Mouse (Mus musculus): Measurements from ENCODE around the gene Vmp1. TPM values are rescaled to one million over a fixed set of nuclear protein-coding genes. Genes with fewer than 3 reads are reported as not detected.
A peak's percentile ranks its signal among the peaks of the same experiment; 100 is the strongest.

Vmp1 gene
- polyA plus RNA-seq, 1 experiment from 2014 or later = 153 TPM

GRCm38 (mm10) chr11:86586177-86586867, 97.3 kb downstream of the Vmp1 start:
- Histone ChIP-seq H3K4me1 (peaks cover 8% of the 10 kb centered on the region; the same call in 1 of the 2 replicates), H3K4me3 (replicated peaks) (peak overlapping the region; percentile 54), H3K9ac (peak overlapping the region; percentile 49), H3K36me3 (no peaks in the 10 kb centered on the region), H3K27ac (peak overlapping the region; percentile 96), H3K4me2 (peak overlapping the region; percentile 62), H3K27me3 (replicated peaks) (no peaks in the 10 kb centered on the region), H3K9me3 (no peaks in the 10 kb centered on the region)
- ATAC-seq (ENCODE audit: insufficient read depth, low FRiP score, low read depth) = no peak
- WGBS = 11% methylated on average over 12 of the region's 12 CpGs

DNA sequence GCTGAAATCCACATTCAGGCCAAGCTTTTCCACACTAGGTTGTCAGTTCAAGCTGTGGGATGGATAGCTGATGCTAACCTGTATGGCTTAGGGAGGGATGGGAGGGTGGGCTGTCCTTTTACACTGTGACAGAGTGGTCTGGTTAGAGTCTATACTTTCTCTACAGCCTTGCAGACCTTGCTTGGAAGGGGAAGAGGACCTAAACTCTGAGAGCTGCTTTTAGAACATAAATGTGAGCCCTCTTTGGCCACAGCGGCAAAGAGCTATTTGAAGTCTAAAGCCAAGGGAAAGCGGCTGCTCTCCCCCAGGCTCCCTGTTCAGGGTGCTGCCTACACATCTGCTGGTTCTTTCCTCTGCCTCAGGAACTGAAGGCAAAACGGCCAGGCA, 98.0 kb downstream of the Vmp1 start:
- H3K36me3 ChIP-seq = no peaks in the 10 kb centered on the region
- ATAC-seq (ENCODE audit: insufficient read depth, low FRiP score, low read depth) = no peak
- H3K27ac ChIP-seq = peak overlapping the region; percentile 90
- peak overlapping the region; percentile 54 for H3K4me3 ChIP-seq (replicated peaks)
- no peaks in the 10 kb centered on the region for H3K9me3 ChIP-seq
- H3K4me1 ChIP-seq = peaks cover 14% of the 10 kb centered on the region; the same call in 1 of the 2 replicates
- H3K4me2 ChIP-seq = peak overlapping the region; percentile 62
- peak overlapping the region; percentile 56 for H3K9ac ChIP-seq
- no peaks in the 10 kb centered on the region for H3K27me3 ChIP-seq (replicated peaks)
- WGBS = 19% methylated on average over 3 of the region's 3 CpGs

DNA sequence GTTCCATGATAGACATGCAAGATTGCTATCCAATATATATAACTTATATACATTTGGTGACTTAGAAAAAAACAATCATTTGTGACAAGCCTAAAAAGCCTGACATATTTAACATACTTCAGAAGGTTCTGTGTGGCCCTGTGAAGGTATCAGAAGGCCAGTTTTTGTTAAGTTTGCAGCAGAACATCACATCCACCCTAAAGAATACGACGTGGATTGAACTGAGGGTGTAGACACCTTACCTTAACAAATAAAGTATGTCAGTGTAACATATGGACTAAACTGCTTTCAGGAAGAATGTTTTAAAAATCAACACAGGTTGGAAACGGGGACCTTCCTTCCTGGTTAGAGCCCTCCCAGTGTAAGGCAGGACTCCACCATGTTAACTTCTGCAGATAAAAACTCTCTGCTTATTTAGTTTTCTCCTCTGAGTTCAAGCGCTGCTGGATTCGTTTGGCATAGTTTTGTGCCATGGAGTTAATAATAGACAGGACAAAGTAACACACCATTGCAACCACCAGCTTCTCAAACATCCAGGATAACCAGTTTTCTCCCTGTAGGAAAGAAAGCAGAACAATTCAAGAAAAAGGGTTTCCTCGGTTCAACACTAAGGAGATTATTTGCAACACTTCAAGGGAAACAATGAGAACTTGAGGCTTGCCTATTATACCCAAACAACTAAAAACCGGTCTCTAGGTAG, 98.6 kb downstream of the Vmp1 start:
- Histone ChIP-seq H3K9ac (peak overlapping the region; percentile 56; the same call in 1 of the 2 replicates), H3K4me3 (replicated peaks) (peak overlapping the region; percentile 54), H3K4me2 (peak overlapping the region; percentile 62), H3K36me3 (no peaks in the 10 kb centered on the region), H3K27ac (peak overlapping the region; percentile 90), H3K27me3 (replicated peaks) (no peaks in the 10 kb centered on the region), H3K4me1 (peaks cover 17% of the 10 kb centered on the region; the same call in 1 of the 2 replicates), H3K9me3 (no peaks in the 10 kb centered on the region)
- WGBS = 51% methylated on average over 7 of the region's 7 CpGs
- no peak for ATAC-seq (ENCODE audit: insufficient read depth, low FRiP score, low read depth)

GRCm38 (mm10) chr11:86583990-86584897, 99.4 kb downstream of the Vmp1 start:
- H3K9ac ChIP-seq = no peak overlapping the region

GRCm38 (mm10) chr11:86583313-86583825, 100.3 kb downstream of the Vmp1 start:
- Histone ChIP-seq H3K27ac (no peak overlapping the region), H3K27me3 (replicated peaks) (no peaks in the 10 kb centered on the region), H3K9ac (no peak overlapping the region), H3K9me3 (no peaks in the 10 kb centered on the region), H3K4me1 (peaks cover 31% of the 10 kb centered on the region), H3K4me2 (no peak overlapping the region), H3K4me3 (replicated peaks) (no peak overlapping the region), H3K36me3 (no peaks in the 10 kb centered on the region)
- no peak for ATAC-seq (ENCODE audit: insufficient read depth, low FRiP score, low read depth)
- WGBS = 86% methylated on average over 3 of the region's 3 CpGs

More at GRCm38 (mm10) chr11:86583990-86584897, 99.4 kb downstream of the Vmp1 start:
- Histone ChIP-seq H3K4me2 (peak overlapping the region; percentile 62), H3K27me3 (replicated peaks) (no peaks in the 10 kb centered on the region), H3K4me3 (replicated peaks) (peak overlapping the region; percentile 54), H3K4me1 (peaks cover 24% of the 10 kb centered on the region), H3K36me3 (no peaks in the 10 kb centered on the region), H3K9me3 (no peaks in the 10 kb centered on the region), H3K27ac (peak overlapping the region; percentile 90; the same call in 1 of the 2 replicates)
- 71% methylated on average over 14 of the region's 14 CpGs for WGBS
- no peak for ATAC-seq (ENCODE audit: insufficient read depth, low FRiP score, low read depth)

DNA sequence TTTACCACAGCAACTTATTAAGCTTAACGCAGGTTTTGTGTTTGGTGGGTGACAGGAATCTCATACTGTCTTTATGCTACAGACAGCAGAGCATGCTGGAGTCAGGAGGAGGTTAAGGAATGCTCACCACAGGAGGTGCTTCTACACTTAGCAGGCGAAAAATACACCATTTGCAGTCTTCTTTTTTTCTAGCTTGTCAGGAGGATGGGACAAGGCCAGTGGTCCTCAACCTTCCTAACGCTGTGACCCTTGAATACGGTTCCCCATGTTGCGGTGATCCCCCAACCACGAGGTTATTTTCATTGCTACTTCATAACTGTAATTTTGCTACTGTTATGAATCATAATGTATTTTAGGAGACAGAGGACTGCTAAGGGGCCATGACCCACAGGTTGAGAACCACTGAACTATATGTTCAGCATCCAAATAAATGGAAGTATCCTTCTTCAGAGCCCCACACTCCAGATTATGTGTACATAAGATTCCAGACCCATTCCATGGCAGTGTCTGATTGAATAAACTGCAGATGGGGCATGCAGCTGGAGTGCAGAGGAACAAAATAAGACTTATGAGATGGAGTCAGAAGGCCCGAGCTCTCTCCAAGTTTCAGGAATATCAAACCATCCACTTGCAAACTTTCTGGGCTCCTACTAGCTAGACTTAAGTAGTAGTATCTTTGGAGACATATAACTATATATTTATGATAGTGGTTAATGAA, 100.9 kb downstream of the Vmp1 start:
- Histone ChIP-seq H3K36me3 (no peaks in the 10 kb centered on the region), H3K4me3 (replicated peaks) (no peak overlapping the region), H3K27ac (peak overlapping the region; percentile 89), H3K9ac (no peak overlapping the region), H3K27me3 (replicated peaks) (no peaks in the 10 kb centered on the region), H3K9me3 (no peaks in the 10 kb centered on the region), H3K4me1 (peaks cover 27% of the 10 kb centered on the region), H3K4me2 (no peak overlapping the region)
- WGBS = 91% methylated on average over 7 of the region's 7 CpGs
- ATAC-seq (ENCODE audit: insufficient read depth, low FRiP score, low read depth) = no peak

DNA sequence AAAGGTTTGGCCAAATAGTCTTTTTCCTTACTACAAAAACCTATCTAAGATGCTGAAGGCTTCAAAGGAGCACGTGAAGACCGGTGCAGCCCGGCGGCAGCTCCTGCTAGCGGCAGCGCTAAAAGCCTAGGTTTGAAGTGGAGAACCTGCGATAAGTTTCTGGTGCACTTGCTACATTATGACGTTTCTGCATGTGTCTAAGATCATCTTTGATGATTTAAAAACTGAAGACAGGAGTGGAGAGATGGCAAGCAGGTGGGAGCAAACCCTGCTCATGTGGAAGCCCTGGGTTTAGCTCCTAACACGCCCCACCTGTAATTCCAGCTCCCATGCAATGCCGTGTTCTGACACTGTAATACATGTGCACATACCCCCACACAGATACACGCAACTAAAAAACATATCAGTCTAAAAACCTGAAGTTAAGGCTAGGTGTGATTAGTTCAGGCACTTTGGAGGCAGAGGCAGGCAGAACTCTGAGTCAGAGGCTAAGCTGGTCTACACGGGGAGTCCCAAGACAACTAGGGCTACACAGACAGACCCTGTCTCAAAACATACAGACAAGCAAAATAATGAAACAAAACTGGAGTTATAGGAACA, 101.6 kb downstream of the Vmp1 start:
- 82% methylated on average over 12 of the region's 12 CpGs for WGBS
- H3K27ac ChIP-seq = peak overlapping the region; percentile 89
- no peaks in the 10 kb centered on the region for H3K36me3 ChIP-seq
- peaks cover 27% of the 10 kb centered on the region for H3K4me1 ChIP-seq
- no peak for ATAC-seq (ENCODE audit: insufficient read depth, low FRiP score, low read depth)
- H3K9me3 ChIP-seq = no peaks in the 10 kb centered on the region
- H3K27me3 ChIP-seq (replicated peaks) = no peaks in the 10 kb centered on the region
- no peak overlapping the region for H3K4me3 ChIP-seq (replicated peaks)
- H3K9ac ChIP-seq = no peak overlapping the region
- peak overlapping the region; percentile 32; the same call in 1 of the 2 replicates for H3K4me2 ChIP-seq

DNA sequence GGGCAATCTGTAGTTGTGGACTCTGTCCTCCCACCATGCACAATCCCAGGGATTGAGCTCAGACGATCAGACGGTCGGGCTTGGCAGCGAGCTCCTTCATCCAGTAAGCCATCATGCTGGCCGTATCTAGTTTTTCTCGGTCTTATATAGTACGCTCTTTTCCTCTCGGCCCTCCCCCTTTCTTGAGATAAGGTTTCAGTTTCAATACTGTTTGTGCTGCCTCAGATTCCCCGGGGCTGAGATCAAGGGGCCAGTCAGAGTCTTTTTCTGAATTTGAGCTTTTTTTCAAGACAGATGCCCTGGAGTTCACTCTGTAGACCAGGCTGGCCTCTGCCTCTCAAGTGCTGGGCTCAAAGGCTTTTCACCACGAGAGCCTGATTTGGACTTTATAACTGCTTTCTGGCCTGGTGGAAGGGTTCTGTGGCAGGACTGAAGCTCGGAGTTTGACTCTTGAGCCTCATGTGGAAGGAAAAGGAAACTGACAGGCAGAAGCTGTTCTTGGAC, 102.3 kb downstream of the Vmp1 start:
- H3K4me3 ChIP-seq (replicated peaks) = 0 out of 2 replicates have a peak overlapping the region, but pooled peaks have one; percentile 5
- peak overlapping the region; percentile 32 for H3K4me2 ChIP-seq
- 31% methylated on average over 11 of the region's 11 CpGs for WGBS
- no peaks in the 10 kb centered on the region for H3K36me3 ChIP-seq
- ATAC-seq (ENCODE audit: insufficient read depth, low FRiP score, low read depth) = peak; percentile 32; the same call in 1 of the 2 replicates
- H3K9me3 ChIP-seq = no peaks in the 10 kb centered on the region
- peak overlapping the region; percentile 89 for H3K27ac ChIP-seq
- H3K27me3 ChIP-seq (replicated peaks) = no peaks in the 10 kb centered on the region
- H3K4me1 ChIP-seq = peaks cover 30% of the 10 kb centered on the region
- no peak overlapping the region; the same call in 1 of the 2 replicates for H3K9ac ChIP-seq

DNA sequence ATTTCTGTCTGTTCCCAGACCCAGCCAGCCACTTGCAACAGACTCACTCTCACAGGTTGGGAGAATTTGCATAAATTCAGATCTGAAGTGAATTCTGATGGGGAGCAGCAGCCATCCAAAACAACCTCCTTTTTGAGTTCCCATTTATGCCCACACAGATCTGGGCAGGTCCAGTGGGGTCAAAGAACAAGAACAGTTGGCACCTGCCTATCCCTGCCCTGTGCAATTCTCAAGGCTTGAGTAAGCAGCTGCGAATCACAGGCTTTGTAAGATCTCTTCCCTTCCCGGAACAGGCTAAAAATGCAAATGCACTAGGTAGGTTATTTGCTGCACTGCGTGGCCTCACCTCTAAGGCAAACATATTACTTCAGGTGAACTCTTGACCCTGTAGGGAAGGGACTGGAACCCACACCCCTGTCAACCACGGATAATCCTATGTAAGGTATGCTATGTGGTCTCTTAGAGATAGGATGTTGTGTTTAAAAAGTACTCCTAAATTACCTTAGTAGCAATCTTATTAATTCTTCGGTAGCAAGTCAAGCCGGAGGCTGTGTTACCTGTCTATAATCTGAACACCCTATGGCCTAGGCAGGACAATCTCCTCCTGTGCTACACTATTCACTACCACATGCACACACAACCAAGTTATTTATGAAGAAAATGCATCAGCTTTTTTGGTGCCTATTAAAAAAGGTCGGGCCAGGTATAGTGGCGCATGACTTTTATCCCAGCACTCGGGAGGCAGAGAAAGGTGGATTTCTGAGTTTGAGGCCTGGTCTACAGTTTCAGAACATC, 103.1 kb downstream of the Vmp1 start:
- Histone ChIP-seq H3K27me3 (replicated peaks) (no peaks in the 10 kb centered on the region), H3K27ac (peak overlapping the region; percentile 89), H3K4me2 (peak overlapping the region; percentile 32; the same call in 1 of the 2 replicates), H3K9me3 (no peaks in the 10 kb centered on the region), H3K4me3 (replicated peaks) (no peak overlapping the region), H3K9ac (no peak overlapping the region), H3K4me1 (peaks cover 32% of the 10 kb centered on the region), H3K36me3 (no peaks in the 10 kb centered on the region)
- ATAC-seq (ENCODE audit: insufficient read depth, low FRiP score, low read depth) = peak; percentile 59
- 74% methylated on average over 9 of the region's 9 CpGs for WGBS

DNA sequence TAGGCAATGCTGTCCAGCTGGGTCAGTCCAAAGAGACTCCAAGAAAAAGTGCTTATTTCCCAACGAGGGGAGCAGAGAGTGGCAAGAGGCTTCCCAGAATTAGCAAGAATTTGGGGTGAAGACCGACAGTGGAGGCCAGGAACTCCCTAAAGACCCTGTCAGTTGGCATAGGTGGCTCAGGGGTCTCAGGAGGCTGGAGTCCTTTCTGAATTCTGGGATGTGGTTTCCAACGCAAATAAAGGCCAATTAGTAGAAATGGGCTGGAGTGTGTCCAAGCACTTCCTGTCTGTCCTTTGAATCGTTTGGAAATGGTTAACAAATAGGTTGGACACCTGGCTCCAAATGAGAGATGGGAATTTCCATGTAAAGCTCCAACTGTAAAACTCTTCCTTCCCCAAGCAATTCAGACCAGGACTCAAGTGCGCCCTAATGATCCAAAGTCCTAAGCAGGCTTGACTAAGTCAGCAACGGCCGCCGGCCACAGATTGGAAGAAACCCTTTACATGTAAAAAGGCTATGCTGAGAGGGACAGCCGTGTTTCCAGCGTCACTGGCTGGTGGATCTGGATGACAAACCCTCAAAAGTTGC, 103.8 kb downstream of the Vmp1 start:
- Histone ChIP-seq H3K4me2 (peak overlapping the region; percentile 17; the same call in 1 of the 2 replicates), H3K4me1 (peaks cover 32% of the 10 kb centered on the region), H3K27ac (peak overlapping the region; percentile 89), H3K9me3 (no peaks in the 10 kb centered on the region), H3K36me3 (no peaks in the 10 kb centered on the region), H3K4me3 (replicated peaks) (no peak overlapping the region), H3K27me3 (replicated peaks) (no peaks in the 10 kb centered on the region), H3K9ac (no peak overlapping the region)
- WGBS = 66% methylated on average over 10 of the region's 10 CpGs
- ATAC-seq (ENCODE audit: insufficient read depth, low FRiP score, low read depth) = no peak

All from stomach, embryonic 15.5 days (tissue).